23 mouse cellular contexts compared by ENCODE assay signal in genomic region chr8:37227091-37227490, GRCm38 (mm10).
DNase-seq lines count a peak whose midpoint lies in the region; ATAC-seq and TF ChIP-seq lines count a peak whose summit lies in the region.
"Had no signal": no experiment of that assay in that cellular context is flagged by ENCODE, and none has a peak within 500 bp of the region (broad histone marks: within the 10 kb centered on the region; RNA-seq: fewer than 3 reads in every experiment).

No protein-coding gene starts in this region.

- WGBS in midbrain, postnatal 0 days = 73% methylated on average over 2 of the region's 2 CpGs
- WGBS in midbrain, embryonic 11.5 days = 86% methylated on average over 2 of the region's 2 CpGs

- DNase-seq in adrenal gland, adult (ENCODE audit: inconsistent age in 2 of 2, low spot score in 1 of 2) = peak; percentile 4 to 71
- no peak for DNase-seq in adrenal gland, postnatal 4 days (ENCODE audit: low spot score in 2 of 2)
- peak; percentile 1 to 9 for DNase-seq in kidney, adult 8-10 months
- no peak for DNase-seq in kidney, postnatal 14 days
- peak; percentile 12 for DNase-seq in midbrain, postnatal 0 days (ENCODE audit: low spot score)
- no peak for DNase-seq in midbrain, embryonic 11.5 days (ENCODE audit: low spot score, missing footprints)
- DNase-seq in cerebellum, adult 11 months = no peak
- DNase-seq in heart, postnatal 36 days = no peak
- DNase-seq: cerebellum, postnatal 14 days; gastrocnemius, adult 2 months; kidney, adult 18-20 months; lung, adult 2 months; lung, postnatal 36 days; midbrain, embryonic 14.5 days; retina, postnatal 1 day; right cerebral cortex, postnatal 25 days had no signal

- H3K4me1 ChIP-seq in midbrain, postnatal 0 days (ENCODE audit: insufficient read depth, low read length) = no peaks in the 10 kb centered on the region
- no peaks in the 10 kb centered on the region for H3K4me1 ChIP-seq in midbrain, embryonic 11.5 days (ENCODE audit: control insufficient read depth, insufficient read depth, low read length)
- H3K4me1 ChIP-seq: embryonic facial prominence, embryonic 13.5 days; heart, embryonic 15.5 days; hindbrain, embryonic 10.5 days; liver, embryonic 12.5 days; megakaryocyte, embryonic 14.5 days; neural tube, embryonic 12.5 days had no signal

- intact Hi-C loops in heart, postnatal 36 days (cut with DNase I) = no loop called here

- H3K27me3 ChIP-seq in midbrain, postnatal 0 days (ENCODE audit: insufficient read depth, low read length) = no peaks in the 10 kb centered on the region
- no peaks in the 10 kb centered on the region for H3K27me3 ChIP-seq in midbrain, embryonic 11.5 days (ENCODE audit: control insufficient read depth, insufficient read depth, low read length)
- H3K27me3 ChIP-seq: embryonic facial prominence, embryonic 13.5 days; heart, embryonic 15.5 days; liver, embryonic 12.5 days; megakaryocyte, embryonic 14.5 days; neural tube, embryonic 12.5 days had no signal

- H3K4me2 ChIP-seq in midbrain, postnatal 0 days (ENCODE audit: low read depth, low read length, poor library complexity, severe bottlenecking) = no peak overlapping the region
- no peak overlapping the region for H3K4me2 ChIP-seq in midbrain, embryonic 11.5 days
- H3K4me2 ChIP-seq: embryonic facial prominence, embryonic 13.5 days; heart, embryonic 15.5 days; liver, embryonic 12.5 days; neural tube, embryonic 12.5 days had no signal

- H3K9me3 ChIP-seq in midbrain, postnatal 0 days (ENCODE audit: low read length) = no peaks in the 10 kb centered on the region
- H3K9me3 ChIP-seq in midbrain, embryonic 11.5 days (ENCODE audit: control insufficient read depth, low read length) = no peaks in the 10 kb centered on the region
- H3K9me3 ChIP-seq: embryonic facial prominence, embryonic 13.5 days; heart, embryonic 15.5 days; hindbrain, embryonic 10.5 days; liver, embryonic 12.5 days; megakaryocyte, embryonic 14.5 days; neural tube, embryonic 12.5 days had no signal

- H3K36me3 ChIP-seq in midbrain, postnatal 0 days (ENCODE audit: insufficient read depth, low read length) = no peaks in the 10 kb centered on the region
- H3K36me3 ChIP-seq in midbrain, embryonic 11.5 days (ENCODE audit: control insufficient read depth, insufficient read depth, low read length) = no peaks in the 10 kb centered on the region
- H3K36me3 ChIP-seq: embryonic facial prominence, embryonic 13.5 days; heart, embryonic 15.5 days; hindbrain, embryonic 10.5 days; liver, embryonic 12.5 days; neural tube, embryonic 12.5 days had no signal

- no peak for ATAC-seq in midbrain, postnatal 0 days (ENCODE audit: low FRiP score)
- no peak for ATAC-seq in midbrain, embryonic 11.5 days (ENCODE audit: low FRiP score)
- ATAC-seq: forebrain, embryonic 14.5 days; liver, embryonic 12.5 days had no signal

- no peak overlapping the region for H3K9ac ChIP-seq in midbrain, postnatal 0 days (replicated peaks; ENCODE audit: low read length, poor library complexity, severe bottlenecking)
- no peak overlapping the region for H3K9ac ChIP-seq in midbrain, embryonic 11.5 days (ENCODE audit: low read length)
- H3K9ac ChIP-seq: embryonic facial prominence, embryonic 13.5 days; heart, embryonic 15.5 days; liver, embryonic 12.5 days; neural tube, embryonic 12.5 days had no signal

- H3K4me3 ChIP-seq in midbrain, postnatal 0 days (ENCODE audit: low read depth, low read length) = no peak overlapping the region
- no peak overlapping the region for H3K4me3 ChIP-seq in midbrain, embryonic 11.5 days (ENCODE audit: low read depth, low read length)
- H3K4me3 ChIP-seq: embryonic facial prominence, embryonic 13.5 days; gastrocnemius, adult 2 months; heart, embryonic 15.5 days; hindbrain, embryonic 10.5 days; liver, embryonic 12.5 days; megakaryocyte, embryonic 14.5 days; neural tube, embryonic 12.5 days had no signal

- TF ChIP-seq CTCF in midbrain, postnatal 0 days (IDR thresholded peaks at IDR 0.05) = no peak

- no peak overlapping the region for H3K27ac ChIP-seq in midbrain, postnatal 0 days (ENCODE audit: low read depth, low read length)
- no peak overlapping the region for H3K27ac ChIP-seq in midbrain, embryonic 11.5 days (ENCODE audit: low read depth, low read length)
- H3K27ac ChIP-seq: embryonic facial prominence, embryonic 13.5 days; gastrocnemius, adult 2 months; heart, embryonic 15.5 days; hindbrain, embryonic 10.5 days; liver, embryonic 12.5 days; neural tube, embryonic 12.5 days had no signal

Comparison
In these comparisons a context has a peak if more than half of its experiments do, and no peak if none do; other contexts are left out.
1. DNase-seq: peak in adrenal gland, adult (2 of 2), kidney, adult 8-10 months (2 of 2) and midbrain, postnatal 0 days (single experiment); none in adrenal gland, postnatal 4 days (0 of 2), kidney, postnatal 14 days (single experiment), midbrain, embryonic 11.5 days (single experiment), cerebellum, adult 11 months (single experiment) and heart, postnatal 36 days (0 of 2).